Mouse (Mus musculus): ENCODE measurements around the gene Slc7a5. TPM values are rescaled to one million over a fixed set of nuclear protein-coding genes. Genes with fewer than 3 reads are reported as not detected.
A peak's percentile ranks its signal among the peaks of the same experiment; 100 is the strongest.

Gene Slc7a5
- polyA plus RNA-seq, 1 experiment = 112 TPM

DNA sequence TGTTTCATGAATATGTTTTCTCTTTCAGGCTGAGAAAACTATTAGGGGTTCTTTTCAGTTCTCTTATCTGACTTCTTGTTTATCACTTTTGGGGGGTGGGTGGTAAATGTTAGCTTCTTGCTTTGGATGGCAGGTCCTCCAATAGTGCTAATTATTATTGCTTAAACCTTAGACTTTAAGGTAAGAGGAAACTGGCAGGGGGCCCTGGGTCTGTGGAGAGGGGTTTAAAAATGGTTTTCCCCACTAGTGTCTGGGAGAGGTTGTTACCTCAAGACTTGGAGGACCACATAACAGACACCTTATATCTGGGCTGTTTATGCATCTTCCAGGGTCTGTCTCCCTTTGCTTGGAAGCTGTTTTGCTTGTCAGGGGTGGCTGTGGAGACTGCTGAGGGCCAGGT lies 44.6 kb upstream of the Slc7a5 start:
- Histone ChIP-seq H3K4me3 (ENCODE audit: insufficient read depth, poor library complexity, severe bottlenecking) (peak overlapping the region; percentile 97), H3ac (ENCODE audit: control insufficient read depth, insufficient read length, low read depth) (no peak overlapping the region), H3K79me3 (ENCODE audit: low read depth) (peaks cover 40% of the 10 kb centered on the region), H3K79me2 (ENCODE audit: control insufficient read depth, insufficient read depth) (peaks cover 60% of the 10 kb centered on the region), H3K36me3 (ENCODE audit: control insufficient read depth, insufficient read depth) (peaks cover 30% of the 10 kb centered on the region), H3K27me3 (ENCODE audit: control insufficient read depth, insufficient read depth, insufficient read length) (no peaks in the 10 kb centered on the region)
- TF ChIP-seq USF1 (IDR thresholded peaks at IDR 0.05; ENCODE audit: low read depth) (no peak), MYOG (IDR thresholded peaks at IDR 0.05; ENCODE audit: control insufficient read depth, extremely low read depth, insufficient read length) (no peak), FOSL1 (IDR thresholded peaks at IDR 0.05; ENCODE audit: insufficient read depth, low read length, poor library complexity, severe bottlenecking) (no peak), MYOD1 (IDR thresholded peaks at IDR 0.05; ENCODE audit: control insufficient read depth, insufficient read length, low read depth) (no peak), MAX (IDR thresholded peaks at IDR 0.05) (no peak), CTCF (IDR thresholded peaks at IDR 0.05; ENCODE audit: control insufficient read depth, insufficient read depth, insufficient read length) (no peak), CEBPB (IDR thresholded peaks at IDR 0.05; ENCODE audit: low read depth) (no peak)

DNA sequence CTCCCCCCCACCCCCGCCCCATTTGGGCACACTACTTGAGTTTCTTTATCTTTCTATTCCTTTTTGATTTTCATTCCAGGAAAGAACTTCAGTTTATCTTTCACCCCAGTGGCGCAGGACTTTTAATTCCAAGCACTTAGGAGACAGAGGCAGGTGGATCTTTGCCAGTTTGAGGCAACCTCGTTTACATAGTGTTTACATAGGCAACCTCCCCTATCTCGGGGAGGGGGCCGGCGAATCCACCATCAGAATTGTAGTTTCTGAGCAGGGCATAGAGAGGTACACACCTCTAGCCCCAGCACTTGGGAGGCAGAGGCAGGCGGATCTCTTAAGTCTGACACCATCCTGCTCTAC lies 44.1 kb upstream of the Slc7a5 start:
- Histone ChIP-seq H3ac (ENCODE audit: control insufficient read depth, insufficient read length, low read depth) (no peak overlapping the region), H3K36me3 (ENCODE audit: control insufficient read depth, insufficient read depth) (peaks cover 26% of the 10 kb centered on the region), H3K79me3 (ENCODE audit: low read depth) (peaks cover 36% of the 10 kb centered on the region), H3K79me2 (ENCODE audit: control insufficient read depth, insufficient read depth) (peaks cover 55% of the 10 kb centered on the region), H3K27me3 (ENCODE audit: control insufficient read depth, insufficient read depth, insufficient read length) (no peaks in the 10 kb centered on the region), H3K4me3 (ENCODE audit: insufficient read depth, poor library complexity, severe bottlenecking) (peak overlapping the region; percentile 97)
- no peak for TF ChIP-seq FOSL1 (IDR thresholded peaks at IDR 0.05; ENCODE audit: insufficient read depth, low read length, poor library complexity, severe bottlenecking)
- TF ChIP-seq CEBPB (IDR thresholded peaks at IDR 0.05; ENCODE audit: low read depth) = no peak
- TF ChIP-seq MYOD1 (IDR thresholded peaks at IDR 0.05; ENCODE audit: control insufficient read depth, insufficient read length, low read depth) = no peak

DNA sequence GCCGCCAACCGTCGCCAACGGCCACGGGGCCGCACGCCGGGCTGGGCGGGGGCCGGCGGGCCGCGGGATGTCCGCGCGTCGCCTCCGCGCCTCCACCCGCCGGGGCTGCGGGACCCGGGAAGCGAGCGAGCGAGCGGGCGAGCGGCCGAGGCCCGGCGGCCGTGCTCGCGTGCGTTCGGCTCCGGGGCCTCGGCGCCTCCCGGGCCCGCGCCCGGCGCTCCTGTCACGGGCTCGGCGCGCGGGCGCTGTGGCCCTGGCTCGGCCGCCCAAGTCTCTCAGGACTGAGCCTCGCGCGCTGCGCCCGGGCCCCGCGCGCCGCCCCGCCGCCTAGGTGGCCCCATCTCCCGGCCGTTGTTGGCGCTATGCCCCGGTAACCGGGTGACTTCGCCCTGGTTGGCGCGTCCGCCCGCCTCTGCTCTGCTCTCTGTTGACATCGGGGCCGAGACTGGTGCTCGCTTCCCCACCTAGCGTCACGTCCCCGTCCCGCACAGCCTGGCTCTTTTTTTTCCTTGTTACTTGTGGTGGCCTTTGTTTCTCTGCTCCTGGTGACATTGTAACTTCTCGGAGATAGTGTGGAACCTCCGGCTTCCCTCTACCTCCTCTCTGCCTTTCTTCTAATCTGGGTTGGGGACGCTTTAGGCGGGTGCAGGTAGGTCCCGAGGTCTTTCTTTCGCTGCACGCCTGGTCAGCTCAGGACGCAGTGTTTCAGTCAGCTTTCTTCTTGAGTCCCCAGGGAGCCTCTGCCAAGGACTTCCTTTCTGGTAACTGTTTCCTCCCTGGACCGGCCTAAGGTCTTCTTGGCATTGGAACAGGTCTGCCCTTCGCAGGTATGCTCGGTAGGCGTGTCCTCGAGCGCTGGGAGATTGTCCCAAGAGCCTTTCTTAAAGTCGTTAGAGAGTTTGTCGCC lies 43.5 kb upstream of the Slc7a5 start:
- Histone ChIP-seq H3K79me3 (ENCODE audit: low read depth) (peaks cover 33% of the 10 kb centered on the region), H3K27me3 (ENCODE audit: control insufficient read depth, insufficient read depth, insufficient read length) (no peaks in the 10 kb centered on the region), H3K79me2 (ENCODE audit: control insufficient read depth, insufficient read depth) (peaks cover 48% of the 10 kb centered on the region), H3K4me3 (ENCODE audit: insufficient read depth, poor library complexity, severe bottlenecking) (peak overlapping the region; percentile 97), H3K36me3 (ENCODE audit: control insufficient read depth, insufficient read depth) (peaks cover 25% of the 10 kb centered on the region), H3ac (ENCODE audit: control insufficient read depth, insufficient read length, low read depth) (peak overlapping the region; percentile 92)
- TF ChIP-seq MAX (IDR thresholded peaks at IDR 0.05) (no peak), USF1 (IDR thresholded peaks at IDR 0.05; ENCODE audit: low read depth) (no peak), MYOG (IDR thresholded peaks at IDR 0.05; ENCODE audit: control insufficient read depth, extremely low read depth, insufficient read length) (no peak), CTCF (IDR thresholded peaks at IDR 0.05; ENCODE audit: control insufficient read depth, insufficient read depth, insufficient read length) (no peak), FOSL1 (IDR thresholded peaks at IDR 0.05; ENCODE audit: insufficient read depth, low read length, poor library complexity, severe bottlenecking) (no peak), CEBPB (IDR thresholded peaks at IDR 0.05; ENCODE audit: low read depth) (no peak), MYOD1 (IDR thresholded peaks at IDR 0.05; ENCODE audit: control insufficient read depth, insufficient read length, low read depth) (no peak)

DNA sequence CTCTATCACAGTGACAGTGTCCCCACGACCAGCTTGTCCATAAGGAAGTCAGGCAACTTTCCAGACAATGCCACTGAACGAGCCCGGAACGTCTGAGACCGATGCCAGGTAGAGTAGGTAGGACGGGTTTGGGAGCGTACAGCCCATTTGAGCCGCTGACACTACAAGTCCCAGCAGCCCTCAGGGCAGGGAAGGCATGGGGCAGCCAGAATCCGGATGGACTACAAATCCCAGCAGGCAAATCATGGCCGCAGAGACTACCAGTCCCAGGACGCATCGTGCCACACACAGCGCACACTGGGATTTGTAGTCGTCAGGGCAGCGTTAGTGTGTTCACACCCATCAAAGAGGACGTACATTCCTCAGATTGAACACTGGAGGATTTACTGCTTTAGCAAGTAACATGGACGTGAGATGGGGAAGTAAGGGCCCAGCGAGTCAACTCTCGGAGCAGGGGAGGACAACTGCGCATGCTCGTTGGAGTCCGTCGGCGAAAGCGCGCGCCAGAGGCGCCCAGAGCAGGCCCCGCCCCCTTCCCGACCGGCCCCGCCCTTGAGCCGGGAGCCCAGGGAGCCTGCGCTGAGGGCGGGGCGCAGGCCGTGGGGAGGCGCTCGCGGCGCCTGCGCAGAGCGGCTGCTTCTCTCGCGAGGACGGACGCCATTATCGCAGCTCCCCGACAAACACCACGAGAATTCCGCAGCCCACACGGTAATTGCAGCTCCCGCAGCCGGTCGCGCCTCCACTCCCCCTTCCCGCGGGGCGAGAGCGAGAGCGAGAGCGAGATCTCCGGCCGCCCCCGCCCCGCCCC lies 42.7 kb upstream of the Slc7a5 start:
- peak; percentile 27 for TF ChIP-seq MAX (IDR thresholded peaks at IDR 0.05)
- no peak for TF ChIP-seq FOSL1 (IDR thresholded peaks at IDR 0.05; ENCODE audit: insufficient read depth, low read length, poor library complexity, severe bottlenecking)
- no peak for TF ChIP-seq CTCF (IDR thresholded peaks at IDR 0.05; ENCODE audit: control insufficient read depth, insufficient read depth, insufficient read length)
- TF ChIP-seq USF1 (IDR thresholded peaks at IDR 0.05; ENCODE audit: low read depth) = peak; percentile 42
- peaks cover 45% of the 10 kb centered on the region for H3K79me2 ChIP-seq (ENCODE audit: control insufficient read depth, insufficient read depth)
- H3K36me3 ChIP-seq (ENCODE audit: control insufficient read depth, insufficient read depth) = peaks cover 25% of the 10 kb centered on the region
- H3K79me3 ChIP-seq (ENCODE audit: low read depth) = peaks cover 33% of the 10 kb centered on the region
- H3ac ChIP-seq (ENCODE audit: control insufficient read depth, insufficient read length, low read depth) = peak overlapping the region; percentile 92
- H3K4me3 ChIP-seq (ENCODE audit: insufficient read depth, poor library complexity, severe bottlenecking) = peak overlapping the region; percentile 97
- H3K27me3 ChIP-seq (ENCODE audit: control insufficient read depth, insufficient read depth, insufficient read length) = no peaks in the 10 kb centered on the region

DNA sequence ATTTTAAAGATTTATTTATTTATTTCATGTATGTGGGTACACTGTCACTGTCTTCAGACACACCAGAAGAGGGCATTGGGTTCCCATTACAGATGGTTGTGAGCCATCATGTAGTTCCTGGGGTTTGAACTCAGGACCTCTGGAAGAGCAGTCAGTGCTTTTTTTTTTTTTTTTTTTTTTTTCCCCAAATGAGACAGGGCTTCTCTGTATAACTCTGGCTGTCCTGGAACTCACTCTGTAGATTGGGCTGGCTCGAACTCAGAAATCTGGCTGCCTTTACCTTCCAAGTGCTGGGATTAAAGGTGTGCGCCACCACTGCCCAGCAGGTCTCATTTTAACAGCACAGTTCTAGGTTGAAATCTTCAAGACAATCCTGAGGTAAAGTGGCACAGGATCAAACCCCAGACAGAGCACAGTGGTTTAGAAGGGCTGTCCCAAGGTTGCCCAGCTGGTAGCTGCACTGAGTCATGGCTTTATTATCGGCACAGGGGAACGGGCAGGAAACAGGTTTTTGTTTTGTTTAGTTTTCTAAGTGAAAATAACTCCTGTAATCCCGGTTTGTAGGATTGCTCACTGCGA lies 41.8 kb upstream of the Slc7a5 start, which contains the start of gene Banp:
Gene Banp, plus strand, starts transcription at position 529 of the 579 bp plus-strand sequence.
- peaks cover 36% of the 10 kb centered on the region for H3K79me2 ChIP-seq (ENCODE audit: control insufficient read depth, insufficient read depth)
- peaks cover 19% of the 10 kb centered on the region for H3K36me3 ChIP-seq (ENCODE audit: control insufficient read depth, insufficient read depth)
- peaks cover 33% of the 10 kb centered on the region for H3K79me3 ChIP-seq (ENCODE audit: low read depth)
- TF ChIP-seq MYOG (IDR thresholded peaks at IDR 0.05; ENCODE audit: control insufficient read depth, extremely low read depth, insufficient read length) (no peak), USF1 (IDR thresholded peaks at IDR 0.05; ENCODE audit: low read depth) (no peak), MAX (IDR thresholded peaks at IDR 0.05) (no peak), CTCF (IDR thresholded peaks at IDR 0.05; ENCODE audit: control insufficient read depth, insufficient read depth, insufficient read length) (no peak), MYOD1 (IDR thresholded peaks at IDR 0.05; ENCODE audit: control insufficient read depth, insufficient read length, low read depth) (no peak), FOSL1 (IDR thresholded peaks at IDR 0.05; ENCODE audit: insufficient read depth, low read length, poor library complexity, severe bottlenecking) (no peak), CEBPB (IDR thresholded peaks at IDR 0.05; ENCODE audit: low read depth) (no peak)
- no peaks in the 10 kb centered on the region for H3K27me3 ChIP-seq (ENCODE audit: control insufficient read depth, insufficient read depth, insufficient read length)
- peak within 1 kb of the TSS; percentile 92 for H3ac ChIP-seq (ENCODE audit: control insufficient read depth, insufficient read length, low read depth)
- peak within 1 kb of the TSS; percentile 97 for H3K4me3 ChIP-seq (ENCODE audit: insufficient read depth, poor library complexity, severe bottlenecking)

Data from C2C12 (cell line).